Mouse (Mus musculus) lung, postnatal 0 days (tissue): ENCODE measurements around the gene Olfr1328. TPM values are rescaled to one million over a fixed set of nuclear protein-coding genes. Genes with fewer than 3 reads are reported as not detected.
"Not testable (repeated sequence)": the region's sequence is repeated elsewhere in the genome, so short reads cannot be mapped to it uniquely, and the experiment has no call there.

Experiments used
- ATAC-seq: fragments of 200-750 bp; cut with Nextera tagmentation; 2 replicates; pipeline ENCODE4 v1.8.0; 2017; ENCODE audit warnings: moderate library complexity
- DNase-seq: peaks from one replicate; pipeline ENCODE4 v3.0.0-alpha.2; 2016; ENCODE audit warnings: low spot score
- H3K27ac ChIP-seq: fragments of 300-500 bp; sonication (generic); 2 replicates; pipeline ENCODE4 v1.5.1; 2014; ENCODE audit warnings: antibody characterized with exemption, mild to moderate bottlenecking, low read length, mixed read lengths
- H3K27me3 ChIP-seq: fragments of 300-500 bp; sonication (generic); replicated peaks from 2 replicates; pipeline ENCODE4 v1.6.1; 2014; ENCODE audit warnings: low read length, mixed read lengths; ENCODE audit not compliant: insufficient read depth
- H3K36me3 ChIP-seq: fragments of 300-500 bp; sonication (generic); 2 replicates; pipeline ENCODE4 v1.6.1; 2014; ENCODE audit warnings: low read length, mixed read lengths; ENCODE audit not compliant: insufficient read depth
- H3K4me1 ChIP-seq: fragments of 300-500 bp; sonication (generic); 2 replicates; pipeline ENCODE4 v1.6.1; 2014; ENCODE audit warnings: antibody characterized with exemption, low read depth, low read length, mixed read lengths; ENCODE audit not compliant: insufficient read depth
- H3K4me2 ChIP-seq: fragments of 300-500 bp; sonication (generic); replicated peaks from 2 replicates; pipeline ENCODE4 v1.6.1; 2014; ENCODE audit warnings: low read depth, mild to moderate bottlenecking, low read length, moderate library complexity, mixed read lengths
- H3K4me3 ChIP-seq: fragments of 300-500 bp; sonication (generic); 2 replicates; pipeline ENCODE4 v1.5.1; 2014; ENCODE audit warnings: low read depth, low read length
- H3K9ac ChIP-seq: fragments of 300-500 bp; sonication (generic); replicated peaks from 2 replicates; pipeline ENCODE4 v1.6.1; 2014; ENCODE audit warnings: low read depth, mild to moderate bottlenecking
- H3K9me3 ChIP-seq: fragments of 300-500 bp; sonication (generic); 2 replicates; pipeline ENCODE4 v1.6.1; 2016; ENCODE audit warnings: low read length, mixed read lengths
- CTCF ChIP-seq: IDR thresholded peaks from 2 replicates; pipeline ENCODE4 v1.5.1; 2016; ENCODE audit warnings: antibody characterized with exemption, mild to moderate bottlenecking
- EP300 ChIP-seq: IDR thresholded peaks from 2 replicates; pipeline ENCODE4 v1.6.1; 2016; ENCODE audit warnings: antibody characterized with exemption, mild to moderate bottlenecking, control low read depth
- WGBS: fragments of 180-500 bp; shearing (Covaris S2); extraction: QIAGEN DNeasy Blood & Tissue Kit; methylation state at CpG from one replicate; pipeline ENCODE4 v1.1.7; 2014; 5-methylcytosine and 5-hydroxymethylcytosine counted together
- polyA plus RNA-seq: library from polyadenylated mRNA; unstranded; fragments of >200 nt; fragmentation: Nextera tagmentation; extraction: Ambion mirVana; gene quantifications from 2 replicates; pipeline ENCODE4 v1.2.1, GENCODE M21; 2015

The Olfr1328 gene
- polyA plus RNA-seq, result not detected in 2 replicates

DNA sequence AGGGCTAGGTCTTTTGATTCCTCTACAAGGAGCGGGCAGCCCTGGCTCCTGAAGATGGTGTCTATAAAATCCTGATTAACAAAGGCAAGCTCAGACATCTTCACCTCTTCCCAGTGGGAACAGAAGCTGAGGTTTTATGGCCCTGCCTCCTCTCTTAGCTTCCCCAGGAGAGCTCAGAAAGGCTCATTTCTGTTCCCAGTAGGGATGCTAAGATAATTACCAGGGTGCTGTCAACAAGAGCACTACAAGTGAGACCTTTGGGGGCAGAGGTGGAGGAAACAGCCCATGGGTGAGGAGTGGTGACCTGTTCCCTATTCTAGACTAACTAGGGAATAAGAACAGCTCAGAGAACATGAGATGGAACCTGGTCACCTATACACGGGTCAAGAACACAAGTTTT lies at the start of gene Olfr1328:
Gene Olfr1328, minus strand, starts transcription at position 101 of the 400 bp plus-strand sequence.
- WGBS, result 64% methylated on average over 2 of the region's 2 CpGs

GRCm38 (mm10) chr4:118985291-118985690 lies 46.9 kb upstream of the Olfr1328 start:
- no peak overlapping the region for H3K4me2 ChIP-seq
- no peak overlapping the region for H3K4me3 ChIP-seq
- ATAC-seq (no peak), DNase-seq (no peak)
- WGBS, result 81% methylated on average over 4 of the region's 4 CpGs
- TF ChIP-seq CTCF (no peak), EP300 (no peak)
- no peaks in the 10 kb centered on the region for H3K9me3 ChIP-seq
- H3K36me3 ChIP-seq, result no peaks in the 10 kb centered on the region
- H3K4me1 ChIP-seq, result no peaks in the 10 kb centered on the region
- H3K27ac ChIP-seq, result no peak overlapping the region
- no peaks in the 10 kb centered on the region for H3K27me3 ChIP-seq
- H3K9ac ChIP-seq, result no peak overlapping the region

More for the DNA sequence above, at the start of gene Olfr1328:
- H3K9me3 ChIP-seq, result no peaks in the 10 kb centered on the region
- TF ChIP-seq CTCF, result no peak
- TF ChIP-seq EP300, result no peak
- H3K4me1 ChIP-seq, result no peaks in the 10 kb centered on the region
- no peak within 1 kb of the TSS for H3K4me2 ChIP-seq
- H3K9ac ChIP-seq, result no peak within 1 kb of the TSS
- no peak for DNase-seq
- no peak within 1 kb of the TSS for H3K4me3 ChIP-seq
- no peak within 1 kb of the TSS for H3K27ac ChIP-seq
- no peaks in the 10 kb centered on the region for H3K27me3 ChIP-seq
- H3K36me3 ChIP-seq, result no peaks in the 10 kb centered on the region
- ATAC-seq, result no peak

DNA sequence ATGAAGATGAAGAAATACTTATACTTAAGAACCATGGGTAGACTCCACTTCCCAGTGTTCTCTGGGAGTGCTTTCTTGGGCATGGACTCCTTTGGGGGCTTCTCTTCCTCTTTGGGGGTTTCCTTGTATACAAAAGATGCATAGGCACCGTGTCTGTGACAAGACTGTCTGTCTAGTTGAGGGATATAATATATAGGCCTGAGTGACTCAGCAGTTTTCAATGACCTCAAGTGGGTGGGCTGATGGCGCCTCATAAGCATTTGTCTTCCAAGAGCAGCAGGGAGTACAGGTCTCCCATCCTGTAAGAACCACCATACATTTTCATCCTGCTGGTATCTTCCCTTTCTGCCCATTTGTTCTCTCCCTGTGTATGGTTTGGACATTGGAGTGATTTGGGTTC lies 34.9 kb upstream of the Olfr1328 start:
- no peaks in the 10 kb centered on the region for H3K36me3 ChIP-seq
- H3K9ac ChIP-seq, result no peak overlapping the region
- no peak overlapping the region for H3K4me2 ChIP-seq
- WGBS, result 60% methylated on average over 2 of the region's 2 CpGs
- H3K27me3 ChIP-seq, result no peaks in the 10 kb centered on the region
- no peaks in the 10 kb centered on the region for H3K4me1 ChIP-seq
- H3K4me3 ChIP-seq, result no peak overlapping the region
- no peak for DNase-seq
- TF ChIP-seq EP300, result no peak
- TF ChIP-seq CTCF, result no peak
- H3K27ac ChIP-seq, result no peak overlapping the region
- H3K9me3 ChIP-seq, result no peaks in the 10 kb centered on the region
- no peak for ATAC-seq

DNA sequence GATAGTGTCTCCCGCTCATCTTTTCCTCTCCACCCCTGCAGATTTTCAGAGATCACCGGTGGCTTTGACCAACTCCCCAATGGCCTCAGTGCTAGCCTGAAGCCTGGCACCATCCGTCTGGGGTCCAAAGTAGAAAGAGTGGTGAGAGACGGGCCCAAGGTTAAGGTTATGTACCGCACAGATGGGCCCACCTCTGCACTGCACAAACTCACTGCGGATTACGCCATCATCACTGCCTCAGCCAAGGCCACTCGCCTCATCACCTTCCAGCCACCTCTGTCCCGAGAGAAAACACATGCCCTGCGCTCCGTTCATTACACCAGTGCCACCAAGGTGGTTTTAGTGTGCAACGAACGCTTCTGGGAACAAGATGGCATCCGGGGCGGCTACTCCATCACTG lies 29.3 kb upstream of the Olfr1328 start:
- Histone ChIP-seq H3K9me3 (no peaks in the 10 kb centered on the region), H3K4me1 (no peaks in the 10 kb centered on the region), H3K4me3 (no peak overlapping the region), H3K27me3 (no peaks in the 10 kb centered on the region), H3K9ac (no peak overlapping the region), H3K36me3 (no peaks in the 10 kb centered on the region), H3K27ac (no peak overlapping the region), H3K4me2 (no peak overlapping the region)
- DNase-seq, result no peak
- no peak for ATAC-seq
- 91% methylated on average over 15 of the region's 15 CpGs for WGBS
- no peak for TF ChIP-seq CTCF
- no peak for TF ChIP-seq EP300

GRCm38 (mm10) chr4:118961141-118961628 lies 22.8 kb upstream of the Olfr1328 start, which contains the start of gene Lao1:
Gene Lao1 (plus strand): TSS chr4:118961578.
- H3K4me1 ChIP-seq, result no peaks in the 10 kb centered on the region
- H3K9ac ChIP-seq, result no peak within 1 kb of the TSS
- DNase-seq (no peak), ATAC-seq (no peak)
- H3K9me3 ChIP-seq, result no peaks in the 10 kb centered on the region
- TF ChIP-seq CTCF (no peak), EP300 (no peak)
- no peak within 1 kb of the TSS for H3K4me3 ChIP-seq
- no peaks in the 10 kb centered on the region for H3K36me3 ChIP-seq
- no peaks in the 10 kb centered on the region for H3K27me3 ChIP-seq
- H3K27ac ChIP-seq, result no peak within 1 kb of the TSS
- WGBS, result 76% methylated on average over 2 of the region's 2 CpGs
- H3K4me2 ChIP-seq, result no peak within 1 kb of the TSS

DNA sequence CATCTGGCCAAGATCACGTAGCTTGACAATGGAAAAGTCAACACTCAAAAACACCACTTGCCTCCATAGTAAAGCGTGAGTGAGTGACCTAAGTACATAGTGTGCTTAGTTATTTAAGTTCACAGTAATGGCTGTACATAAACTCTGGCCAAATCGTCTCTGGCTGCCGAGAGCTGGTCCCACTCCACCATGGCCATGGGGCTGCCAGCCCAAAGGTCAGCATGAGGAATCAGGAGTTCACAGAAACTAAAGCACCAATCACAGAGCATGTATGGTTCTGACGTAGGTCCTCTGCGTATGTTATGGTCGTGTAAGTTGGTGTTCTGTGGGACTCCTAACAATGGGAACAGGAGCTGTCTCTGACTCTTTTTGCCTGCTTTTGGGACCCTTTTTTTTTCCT lies 20.4 kb upstream of the Olfr1328 start:
- no peak for DNase-seq
- WGBS, result 58% methylated on average over 7 of the region's 7 CpGs
- no peak overlapping the region for H3K27ac ChIP-seq
- H3K4me3 ChIP-seq, result no peak overlapping the region
- H3K9ac ChIP-seq, result no peak overlapping the region
- ATAC-seq, result no peak
- H3K4me1 ChIP-seq, result no peaks in the 10 kb centered on the region
- no peaks in the 10 kb centered on the region for H3K27me3 ChIP-seq
- H3K36me3 ChIP-seq, result no peaks in the 10 kb centered on the region
- no peak overlapping the region for H3K4me2 ChIP-seq
- no peaks in the 10 kb centered on the region for H3K9me3 ChIP-seq
- TF ChIP-seq CTCF, result no peak
- no peak for TF ChIP-seq EP300

DNA sequence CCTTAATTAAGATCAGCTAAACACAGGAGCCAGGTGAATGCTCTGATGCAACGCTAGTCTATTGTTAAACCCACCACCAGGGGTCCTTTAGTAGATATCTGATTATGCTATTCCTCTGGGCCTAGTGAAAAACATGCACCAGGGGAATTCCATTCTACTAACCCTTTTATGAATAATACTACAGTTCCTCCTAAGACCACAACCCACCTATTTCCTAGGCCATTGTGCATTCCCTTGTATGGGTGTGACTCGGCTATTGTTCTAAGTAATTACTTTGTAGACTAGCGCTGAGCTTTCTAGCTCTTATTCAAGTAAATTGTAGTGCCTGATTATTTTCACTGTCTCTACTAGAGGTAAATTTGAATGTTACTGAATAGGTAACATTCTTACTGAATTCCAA lies 7.1 kb downstream of the Olfr1328 start:
- not testable (repeated sequence) for H3K27me3 ChIP-seq, ATAC-seq

GRCm38 (mm10) chr4:118917365-118917764 lies 21.0 kb downstream of the Olfr1328 start, which contains the start of gene Olfr1329:
Gene Olfr1329 (minus strand): TSS chr4:118917465.
- not testable (repeated sequence) for DNase-seq, H3K9me3 ChIP-seq, H3K27me3 ChIP-seq, H3K9ac ChIP-seq, H3K36me3 ChIP-seq, ATAC-seq, H3K4me1 ChIP-seq, H3K4me2 ChIP-seq, H3K4me3 ChIP-seq, H3K27ac ChIP-seq
- 51% methylated on average over 2 of the region's 2 CpGs for WGBS

More for the DNA sequence above, 7.1 kb downstream of the Olfr1328 start:
- H3K4me1 ChIP-seq, H3K4me3 ChIP-seq, H3K9me3 ChIP-seq, H3K36me3 ChIP-seq, H3K27ac ChIP-seq, H3K4me2 ChIP-seq, H3K9ac ChIP-seq, DNase-seq: not testable (repeated sequence)
- WGBS, result 79% methylated on average over 3 of the region's 3 CpGs
